Mouse (Mus musculus) G1E (cell line): ENCODE results near the gene Dtx3.

ENCODE experiments used
- CTCF ChIP-seq: IDR thresholded peaks from 2 replicates; pipeline ENCODE4 v1.5.1; 2012; ENCODE audit warnings: low read depth, low read length, inconsistent platforms, mixed read lengths
- POLR2AphosphoS5 ChIP-seq: IDR thresholded peaks from 2 replicates; pipeline ENCODE4 v1.6.1; 2012; ENCODE audit warnings: low read depth, low read length, inconsistent platforms; ENCODE audit not compliant: insufficient replicate concordance
- TAL1 ChIP-seq: conservative IDR thresholded peaks from 2 replicates; pipeline ENCODE4 v1.6.1; 2012; ENCODE audit warnings: low read depth, low read length, inconsistent platforms, mixed read lengths

DNA sequence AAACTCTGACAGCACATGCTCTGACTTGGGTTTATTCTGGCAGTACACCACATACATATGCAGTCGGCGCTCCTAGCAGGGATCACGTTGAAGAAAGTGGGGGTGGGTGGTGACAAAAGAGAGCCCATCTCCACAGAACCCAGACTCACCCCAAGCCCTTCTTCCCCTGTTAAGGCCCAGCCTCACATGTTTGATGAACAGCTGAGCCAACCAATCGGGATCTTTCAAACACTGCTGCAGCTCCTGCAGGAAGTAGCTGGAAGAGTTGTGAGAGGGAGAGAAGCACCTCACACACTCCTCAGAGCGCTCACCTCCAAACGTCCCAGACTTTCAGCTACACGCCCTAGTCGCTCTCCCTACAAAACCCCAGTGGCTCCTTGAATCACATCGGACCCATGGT is 10.4 kb downstream of the Dtx3 start:
- TF ChIP-seq POLR2AphosphoS5 (no peak), CTCF (no peak), TAL1 (no peak)
